Mouse (Mus musculus) spleen, adult 2 months (tissue): Measurements from ENCODE around the gene Nufip1. TPM values are rescaled to one million over a fixed set of nuclear protein-coding genes. Genes with fewer than 3 reads are reported as not detected.

Experiments used
- DNase-seq, 2 experiments: peaks; one replicate each; pipeline versions ENCODE4 v3.0.0 to v3.0.0-alpha.2; 2012 to 2021; ENCODE audit warnings: low spot score in 2 of 2, low read depth in 1 of 2
- H3K27ac ChIP-seq: fragments of 200-500 bp; 2 replicates; pipeline ENCODE4 v1.5.1; 2012; ENCODE audit warnings: low read length, inconsistent platforms; ENCODE audit not compliant: insufficient read depth
- H3K27me3 ChIP-seq: fragments of 200-500 bp; 2 replicates; pipeline ENCODE4 v1.6.1; 2012; ENCODE audit warnings: mild to moderate bottlenecking, moderate library complexity, low read length, inconsistent platforms; ENCODE audit not compliant: control insufficient read depth, insufficient read depth
- H3K36me3 ChIP-seq: fragments of 200-500 bp; 2 replicates; pipeline ENCODE4 v1.6.1; 2012; ENCODE audit warnings: mild to moderate bottlenecking, low read length, inconsistent platforms; ENCODE audit not compliant: control insufficient read depth, insufficient read depth
- H3K4me1 ChIP-seq: fragments of 200-500 bp; 2 replicates; pipeline ENCODE4 v1.6.1; 2011; ENCODE audit warnings: inconsistent platforms; ENCODE audit not compliant: control insufficient read depth, insufficient read depth, insufficient read length
- H3K4me3 ChIP-seq: fragments of 200-500 bp; 2 replicates; pipeline ENCODE4 v1.5.1; 2011; ENCODE audit warnings: mild to moderate bottlenecking, inconsistent platforms; ENCODE audit not compliant: insufficient read depth, insufficient read length; ENCODE audit errors: extremely low read depth
- CTCF ChIP-seq: fragments of 200-500 bp; IDR thresholded peaks from 2 replicates; pipeline ENCODE4 v1.5.1; 2011; ENCODE audit warnings: mild to moderate bottlenecking, inconsistent platforms; ENCODE audit not compliant: insufficient read depth, insufficient read length, insufficient replicate concordance; ENCODE audit errors: extremely low read depth
- POLR2A ChIP-seq: fragments of 200-500 bp; IDR thresholded peaks from 2 replicates; pipeline ENCODE4 v1.6.1; 2011; ENCODE audit warnings: low read depth, low read length, inconsistent platforms
- WGBS: fragments of 180-500 bp; shearing (Covaris S2); methylation state at CpG from one replicate; pipeline ENCODE4 v1.1.7; 2018; 5-methylcytosine and 5-hydroxymethylcytosine counted together
- polyA plus RNA-seq: library from polyadenylated mRNA; depleted of rRNA; stranded (reverse); fragments of >200 nt; gene quantifications from 2 replicates; pipeline ENCODE4 v1.2.3, GENCODE M21; 2012; rRNA removed

The Nufip1 gene
- polyA plus RNA-seq: 2.6 and 4.1 TPM in 2 replicates

DNA sequence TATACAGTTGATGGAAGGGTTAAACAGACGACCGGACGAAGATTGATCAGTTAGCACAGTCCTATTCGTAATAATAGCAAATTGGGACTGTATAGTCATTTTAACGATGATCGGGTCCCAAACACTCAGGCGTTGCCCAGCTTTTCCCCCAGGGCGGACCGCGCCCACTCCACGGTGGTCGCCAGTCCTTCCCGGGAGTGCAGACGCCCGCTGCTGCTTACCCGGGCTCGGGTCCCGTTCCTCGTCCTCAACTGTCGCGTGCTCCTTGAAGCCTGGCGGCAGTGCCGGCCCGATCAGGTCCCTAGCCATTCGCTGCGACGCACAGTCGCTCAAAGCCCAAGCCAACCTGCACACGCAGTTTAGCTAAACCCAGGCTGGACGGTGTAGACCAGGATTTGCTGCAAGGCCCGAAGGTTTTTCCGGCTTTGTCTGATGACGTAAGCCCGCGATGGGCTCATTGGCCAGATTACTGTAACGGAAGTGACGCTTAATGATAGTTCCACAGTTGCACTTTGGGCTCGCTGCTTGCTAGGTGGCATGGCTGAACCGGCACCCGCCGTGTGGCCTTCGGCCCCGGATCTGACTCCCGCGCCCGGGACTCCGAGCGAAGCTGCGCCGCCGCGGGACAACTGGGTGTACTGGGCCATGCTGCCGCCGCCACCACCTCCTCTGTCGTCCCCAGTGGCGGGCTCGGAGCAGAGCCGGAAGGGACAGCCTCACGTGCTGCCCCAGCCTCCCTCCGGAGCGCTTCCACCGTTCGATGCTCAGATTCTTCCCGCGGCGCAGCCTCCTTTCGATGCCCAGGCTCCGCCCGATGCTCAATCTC lies at the start of gene Nufip1, which contains the start of gene Gpalpp1:
Gene Nufip1 (plus strand): TSS at position 496 of the 826 bp plus-strand sequence.
Gene Gpalpp1 (minus strand): TSS at position 365 of the 826 bp plus-strand sequence.
- TF ChIP-seq CTCF (no peak), POLR2A (peak; percentile 46)
- H3K4me3 ChIP-seq: peak within 1 kb of the TSS; percentile 99
- H3K36me3 ChIP-seq: peaks cover 11% of the 10 kb centered on the region
- H3K4me1 ChIP-seq: peaks cover 3% of the 10 kb centered on the region; the same call in 1 of the 2 replicates
- under 1% methylated on average over 69 of the region's 69 CpGs for WGBS
- peak within 1 kb of the TSS; percentile 73 for H3K27ac ChIP-seq
- H3K27me3 ChIP-seq: no peaks in the 10 kb centered on the region
- DNase-seq: peak; percentile 83 to 88

DNA sequence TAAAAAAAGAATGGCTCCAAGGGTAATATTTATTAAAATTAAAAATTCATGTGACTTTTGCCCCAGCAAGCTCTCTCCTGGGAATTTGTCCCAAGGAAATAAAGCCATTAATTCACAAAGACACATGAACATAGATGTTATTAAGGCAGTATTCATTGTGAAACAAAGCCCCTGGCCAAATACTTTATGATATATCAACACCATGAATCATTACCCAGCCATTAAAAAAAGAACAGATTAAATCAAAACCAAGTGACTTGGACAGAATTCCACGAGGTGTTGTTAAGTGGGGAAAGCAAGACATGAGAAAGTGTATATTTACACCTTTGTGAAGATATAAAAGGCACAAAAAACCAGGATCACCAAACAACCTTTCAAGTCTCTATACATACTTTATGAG lies 43.5 kb upstream of the Nufip1 start:
- Histone ChIP-seq H3K27ac (no peak overlapping the region), H3K4me1 (no peaks in the 10 kb centered on the region), H3K27me3 (no peaks in the 10 kb centered on the region), H3K4me3 (no peak overlapping the region), H3K36me3 (no peaks in the 10 kb centered on the region)
- TF ChIP-seq POLR2A: no peak
- TF ChIP-seq CTCF: no peak
- WGBS: 71% methylated on average over 1 of the region's 1 CpGs
- no peak for DNase-seq

DNA sequence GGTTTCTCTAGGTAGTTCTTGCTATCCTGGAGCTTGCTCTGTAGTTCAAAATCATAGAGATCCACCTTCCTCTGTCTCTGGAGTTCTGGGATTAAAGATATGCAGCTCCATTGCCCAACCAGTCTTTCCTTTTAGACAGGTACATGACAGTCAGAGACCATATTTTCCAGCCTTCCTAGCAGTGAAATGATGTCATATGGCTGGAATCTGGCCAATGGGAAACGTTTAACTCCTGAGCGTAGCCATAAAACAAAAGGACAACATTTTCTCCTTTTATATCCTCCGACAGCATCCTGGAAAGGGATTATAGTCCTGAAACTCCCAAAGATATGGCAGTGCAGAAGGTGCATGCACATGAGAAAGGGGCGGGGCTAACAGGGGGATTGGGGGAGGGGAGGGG lies 42.4 kb upstream of the Nufip1 start:
- no peak for DNase-seq
- WGBS: 77% methylated on average over 4 of the region's 4 CpGs
- no peaks in the 10 kb centered on the region for H3K4me1 ChIP-seq
- no peaks in the 10 kb centered on the region for H3K27me3 ChIP-seq
- no peak overlapping the region for H3K4me3 ChIP-seq
- no peaks in the 10 kb centered on the region for H3K36me3 ChIP-seq
- TF ChIP-seq CTCF (no peak), POLR2A (no peak)
- no peak overlapping the region for H3K27ac ChIP-seq

DNA sequence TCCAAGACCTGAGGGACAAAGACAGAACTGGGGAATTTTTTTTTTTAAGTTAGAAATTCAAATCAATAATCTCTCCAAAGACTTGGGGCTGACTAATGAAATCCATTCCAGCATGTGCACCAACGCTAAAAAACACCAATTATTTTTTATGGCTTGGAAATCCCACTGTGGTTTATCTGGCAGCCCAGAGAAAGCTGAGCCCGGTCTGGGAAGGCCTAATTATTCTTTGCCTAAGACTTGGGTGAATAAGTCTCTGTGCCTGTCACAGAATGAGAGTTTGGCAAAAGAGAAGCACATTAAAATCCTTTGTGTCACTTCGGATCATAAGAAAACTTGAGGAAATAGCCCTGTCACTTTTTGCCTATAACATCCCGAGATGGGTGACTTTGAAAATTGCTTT lies 41.4 kb upstream of the Nufip1 start:
- 85% methylated on average over 4 of the region's 4 CpGs for WGBS
- DNase-seq: no peak
- no peaks in the 10 kb centered on the region for H3K4me1 ChIP-seq
- TF ChIP-seq POLR2A (no peak), CTCF (no peak)
- H3K36me3 ChIP-seq: no peaks in the 10 kb centered on the region
- H3K27me3 ChIP-seq: no peaks in the 10 kb centered on the region
- H3K4me3 ChIP-seq: no peak overlapping the region
- no peak overlapping the region for H3K27ac ChIP-seq

DNA sequence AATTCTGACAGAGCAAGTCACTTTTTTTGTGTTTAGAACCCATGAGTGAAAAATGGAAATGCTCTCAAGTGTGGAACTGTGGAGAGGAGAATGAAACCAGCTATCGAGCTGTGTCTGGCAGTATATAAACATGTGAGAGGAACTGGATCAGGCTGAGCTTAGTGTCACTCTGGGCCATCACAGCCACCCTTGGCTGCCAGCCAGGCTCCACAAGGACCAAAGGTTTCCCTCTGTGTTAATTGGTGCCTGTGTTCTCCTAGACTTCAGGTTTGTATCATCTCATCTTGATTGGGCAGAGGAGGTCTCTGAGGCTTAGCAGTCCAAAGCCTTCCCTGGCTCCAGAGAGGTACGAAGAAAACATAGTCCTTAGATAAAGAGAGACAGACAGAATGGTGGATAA lies 38.1 kb upstream of the Nufip1 start:
- H3K4me1 ChIP-seq: no peaks in the 10 kb centered on the region
- H3K27me3 ChIP-seq: no peaks in the 10 kb centered on the region
- 76% methylated on average over 2 of the region's 2 CpGs for WGBS
- TF ChIP-seq POLR2A (no peak), CTCF (no peak)
- no peak overlapping the region for H3K4me3 ChIP-seq
- no peak overlapping the region for H3K27ac ChIP-seq
- H3K36me3 ChIP-seq: no peaks in the 10 kb centered on the region
- no peak for DNase-seq

DNA sequence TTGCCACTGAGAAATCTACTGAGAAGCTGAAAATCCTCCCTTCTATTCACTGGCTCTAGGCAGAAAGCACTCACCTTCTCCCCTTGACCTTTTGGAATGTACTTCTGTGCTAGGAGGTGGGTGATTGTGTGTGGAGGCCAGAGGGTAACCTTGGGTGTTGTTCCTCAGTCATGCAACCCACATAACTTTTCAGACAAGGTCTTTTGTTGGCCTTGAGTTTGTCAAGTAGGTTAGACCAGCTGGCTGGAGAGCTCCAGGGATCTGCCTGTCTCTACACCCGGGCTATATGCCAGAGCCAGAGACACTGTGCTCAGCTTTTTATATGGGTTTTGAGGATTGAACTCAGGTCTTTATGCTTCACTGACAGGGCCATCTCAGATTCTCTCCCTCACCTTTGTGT lies 36.5 kb upstream of the Nufip1 start:
- no peaks in the 10 kb centered on the region for H3K27me3 ChIP-seq
- TF ChIP-seq POLR2A: no peak
- TF ChIP-seq CTCF: no peak
- H3K36me3 ChIP-seq: no peaks in the 10 kb centered on the region
- no peaks in the 10 kb centered on the region for H3K4me1 ChIP-seq
- H3K4me3 ChIP-seq: no peak overlapping the region
- WGBS: 77% methylated on average over 1 of the region's 1 CpGs
- no peak for DNase-seq
- no peak overlapping the region for H3K27ac ChIP-seq

DNA sequence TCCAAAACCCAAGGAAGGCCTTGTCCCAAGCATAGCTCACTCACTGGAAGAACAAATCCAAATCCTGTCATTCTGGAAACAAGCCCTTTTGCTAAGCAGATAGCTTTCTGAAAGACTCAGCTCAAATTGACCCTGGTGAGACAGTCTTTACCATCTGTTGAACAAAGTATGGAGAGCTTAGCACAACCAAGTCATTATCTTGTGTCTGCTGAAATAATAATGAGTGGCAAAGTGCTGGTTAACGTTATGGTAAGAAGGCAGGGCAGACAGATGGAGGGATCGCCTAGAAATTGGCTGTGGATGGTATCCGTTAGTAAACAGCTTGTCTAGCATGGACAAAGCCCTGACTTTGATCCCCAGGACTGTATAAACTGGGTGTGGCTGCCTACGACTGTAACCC lies 35.0 kb upstream of the Nufip1 start:
- DNase-seq: no peak
- WGBS: 82% methylated on average over 4 of the region's 4 CpGs
- no peak overlapping the region for H3K4me3 ChIP-seq
- no peaks in the 10 kb centered on the region for H3K4me1 ChIP-seq
- TF ChIP-seq POLR2A: no peak
- TF ChIP-seq CTCF: no peak
- H3K27ac ChIP-seq: no peak overlapping the region
- no peaks in the 10 kb centered on the region for H3K27me3 ChIP-seq
- no peaks in the 10 kb centered on the region for H3K36me3 ChIP-seq
